Mouse (Mus musculus): Measurements from ENCODE around the gene Il11ra1. TPM values are rescaled to one million over a fixed set of nuclear protein-coding genes. Genes with fewer than 3 reads are reported as not detected.
A peak's percentile ranks its signal among the peaks of the same experiment; 100 is the strongest.

Gene Il11ra1
- polyA plus RNA-seq, 1 experiment from 2014 or later: 29.2 TPM

DNA sequence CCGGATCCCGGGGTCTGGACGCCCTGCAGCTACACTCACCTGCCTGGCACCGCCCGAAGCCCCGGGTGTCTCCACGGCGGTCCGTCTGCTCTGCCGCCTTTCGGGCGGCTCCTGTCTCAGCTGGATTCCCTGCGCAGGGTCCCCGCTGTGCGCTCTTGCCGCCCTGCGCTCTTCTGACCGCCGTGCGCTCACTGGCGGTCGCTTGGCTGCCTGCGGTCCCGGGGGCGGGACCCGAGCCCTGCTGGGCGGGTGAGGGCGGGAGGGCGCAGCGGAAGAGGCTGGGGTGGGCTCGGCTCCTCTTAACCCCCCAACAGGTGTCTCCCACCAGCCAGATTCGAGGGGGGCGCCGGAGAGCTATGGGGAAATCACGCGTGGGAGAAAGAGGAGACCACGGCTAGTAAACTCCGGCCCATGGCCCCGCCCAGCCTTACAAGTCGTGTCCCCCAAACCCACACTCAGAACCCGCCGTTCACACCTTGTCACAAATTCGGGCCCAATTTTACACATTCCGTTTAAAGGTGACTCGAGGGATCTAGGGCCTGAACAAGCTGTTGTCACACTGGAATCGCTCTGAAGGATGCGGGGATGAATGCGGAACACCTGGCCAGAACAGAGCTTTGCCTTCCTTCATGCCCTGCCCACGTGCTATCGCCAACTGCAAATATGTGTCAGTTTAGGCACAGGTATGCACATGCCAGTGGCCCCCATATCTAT is 31.4 kb downstream of the Il11ra1 start, which contains the start of gene Arid3c:
Gene Arid3c, minus strand, starts transcription at position 91 of the 714 bp plus-strand sequence.
- ATAC-seq: peak; percentile 35
- Histone ChIP-seq H3K4me1 (replicated peaks; ENCODE audit: control insufficient read depth, insufficient read depth, low read length) (peaks cover 17% of the 10 kb centered on the region), H3K9ac (replicated peaks; ENCODE audit: low read depth, low read length) (peak within 1 kb of the TSS; percentile 40), H3K27me3 (replicated peaks; ENCODE audit: control insufficient read depth, insufficient read depth, low read length) (peaks cover 37% of the 10 kb centered on the region), H3K4me2 (ENCODE audit: low read length) (peak within 1 kb of the TSS; percentile 63), H3K27ac (ENCODE audit: low read length) (no peak within 1 kb of the TSS), H3K9me3 (ENCODE audit: control insufficient read depth, low read length) (0 out of 2 replicates have a peak, but pooled peaks cover 2% of the 10 kb centered on the region), H3K36me3 (ENCODE audit: control insufficient read depth, insufficient read depth) (no peaks in the 10 kb centered on the region), H3K4me3 (replicated peaks; ENCODE audit: low read length) (peak within 1 kb of the TSS; percentile 39)
- 1% methylated on average over 50 of the region's 50 CpGs for WGBS

DNA sequence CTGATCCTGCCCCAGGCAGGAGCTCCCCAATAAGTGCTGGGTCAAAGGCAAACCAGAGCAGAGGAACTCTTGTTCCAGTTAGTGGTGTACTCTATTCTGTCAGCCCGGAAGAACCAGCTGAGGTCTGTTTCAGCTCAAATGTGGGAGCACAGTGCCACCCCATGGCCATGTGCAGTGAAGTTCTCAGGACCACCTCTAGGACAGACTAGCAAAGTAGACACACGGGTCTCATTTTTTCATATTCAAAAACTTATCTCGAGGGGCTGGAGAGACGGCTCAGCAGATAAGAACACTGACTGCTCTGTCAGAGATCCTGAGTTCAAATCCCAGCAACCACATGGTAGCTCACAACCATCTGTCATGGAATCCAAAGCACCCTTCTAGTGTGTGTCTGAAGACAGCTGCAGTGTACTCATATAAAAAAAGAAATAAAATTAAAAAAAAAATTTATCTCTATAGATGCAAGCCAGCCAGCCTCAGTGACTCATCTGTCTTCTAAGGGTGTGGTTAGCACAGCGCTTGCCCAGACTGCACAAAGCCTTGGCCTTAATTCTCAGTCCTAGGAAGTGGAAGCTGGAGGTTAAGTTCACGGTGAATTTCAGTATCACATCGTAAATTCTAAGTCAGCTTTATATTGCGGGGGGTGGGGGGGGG is 37.9 kb downstream of the Il11ra1 start:
- Histone ChIP-seq H3K4me2 (ENCODE audit: low read length) (no peak overlapping the region), H3K9ac (replicated peaks; ENCODE audit: low read depth, low read length) (no peak overlapping the region), H3K4me1 (replicated peaks; ENCODE audit: control insufficient read depth, insufficient read depth, low read length) (peaks cover 21% of the 10 kb centered on the region), H3K27ac (ENCODE audit: low read length) (no peak overlapping the region), H3K4me3 (replicated peaks; ENCODE audit: low read length) (no peak overlapping the region), H3K9me3 (ENCODE audit: control insufficient read depth, low read length) (0 out of 2 replicates have a peak, but pooled peaks cover 2% of the 10 kb centered on the region), H3K27me3 (replicated peaks; ENCODE audit: control insufficient read depth, insufficient read depth, low read length) (peaks cover 4% of the 10 kb centered on the region), H3K36me3 (ENCODE audit: control insufficient read depth, insufficient read depth) (no peaks in the 10 kb centered on the region; the same call in 1 of the 2 replicates)
- 42% methylated on average over 8 of the region's 8 CpGs for WGBS
- ATAC-seq: peak; percentile 57

DNA sequence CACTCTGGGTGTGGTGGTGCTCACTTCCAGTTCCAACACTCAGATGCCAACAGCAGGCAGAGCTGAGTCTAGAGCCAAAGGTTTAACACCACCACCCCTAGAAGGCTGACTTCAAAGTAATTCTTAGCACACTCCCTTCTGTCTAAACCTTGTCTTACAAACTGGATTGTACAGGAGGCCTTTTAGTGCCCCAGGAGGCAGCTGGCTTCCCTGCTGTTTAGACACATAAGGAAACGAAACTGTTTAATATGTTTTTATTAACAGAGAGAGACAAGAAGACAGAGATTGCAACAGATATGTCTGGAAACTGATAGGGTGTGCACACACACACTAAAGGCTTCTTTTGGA is 38.4 kb downstream of the Il11ra1 start:
- H3K9ac ChIP-seq (replicated peaks; ENCODE audit: low read depth, low read length): no peak overlapping the region
- 69% methylated on average over 1 of the region's 1 CpGs for WGBS

DNA sequence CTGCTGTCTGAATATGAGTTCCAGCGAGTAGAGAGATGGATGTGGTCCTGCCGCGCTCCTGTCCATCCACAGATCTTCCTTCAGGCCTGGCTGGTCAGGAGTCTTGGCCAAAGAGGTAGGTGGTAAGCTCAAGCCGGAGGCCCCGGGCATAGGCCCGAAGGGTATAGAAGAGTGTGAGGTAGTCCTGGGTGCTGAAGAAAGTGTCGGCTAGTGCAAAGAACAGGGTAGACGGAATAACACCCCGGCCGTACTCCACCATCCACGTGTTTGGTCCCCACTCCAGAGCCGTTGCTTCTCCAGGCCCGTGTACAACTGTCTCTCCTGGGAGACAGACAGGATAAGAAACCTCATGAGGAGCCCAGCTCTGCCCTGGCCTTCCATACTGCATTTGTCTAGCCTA is 39.5 kb downstream of the Il11ra1 start:
- no peak overlapping the region for H3K9ac ChIP-seq (replicated peaks; ENCODE audit: low read depth, low read length)
- 0 out of 2 replicates have a peak, but pooled peaks cover 2% of the 10 kb centered on the region for H3K9me3 ChIP-seq (ENCODE audit: control insufficient read depth, low read length)
- H3K27me3 ChIP-seq (replicated peaks; ENCODE audit: control insufficient read depth, insufficient read depth, low read length): no peaks in the 10 kb centered on the region
- H3K4me3 ChIP-seq (replicated peaks; ENCODE audit: low read length): no peak overlapping the region
- no peak overlapping the region for H3K4me2 ChIP-seq (ENCODE audit: low read length)
- 96% methylated on average over 13 of the region's 13 CpGs for WGBS
- peaks cover 21% of the 10 kb centered on the region for H3K4me1 ChIP-seq (replicated peaks; ENCODE audit: control insufficient read depth, insufficient read depth, low read length)
- ATAC-seq: no peak
- H3K36me3 ChIP-seq (ENCODE audit: control insufficient read depth, insufficient read depth): no peaks in the 10 kb centered on the region; the same call in 1 of the 2 replicates
- H3K27ac ChIP-seq (ENCODE audit: low read length): no peak overlapping the region

More for the DNA sequence above, 38.4 kb downstream of the Il11ra1 start:
- 0 out of 2 replicates have a peak, but pooled peaks cover 2% of the 10 kb centered on the region for H3K9me3 ChIP-seq (ENCODE audit: control insufficient read depth, low read length)
- H3K4me2 ChIP-seq (ENCODE audit: low read length): no peak overlapping the region
- H3K27me3 ChIP-seq (replicated peaks; ENCODE audit: control insufficient read depth, insufficient read depth, low read length): no peaks in the 10 kb centered on the region
- peaks cover 21% of the 10 kb centered on the region for H3K4me1 ChIP-seq (replicated peaks; ENCODE audit: control insufficient read depth, insufficient read depth, low read length)
- no peak overlapping the region for H3K27ac ChIP-seq (ENCODE audit: low read length)
- ATAC-seq: no peak
- no peak overlapping the region for H3K4me3 ChIP-seq (replicated peaks; ENCODE audit: low read length)
- no peaks in the 10 kb centered on the region; the same call in 1 of the 2 replicates for H3K36me3 ChIP-seq (ENCODE audit: control insufficient read depth, insufficient read depth)

DNA sequence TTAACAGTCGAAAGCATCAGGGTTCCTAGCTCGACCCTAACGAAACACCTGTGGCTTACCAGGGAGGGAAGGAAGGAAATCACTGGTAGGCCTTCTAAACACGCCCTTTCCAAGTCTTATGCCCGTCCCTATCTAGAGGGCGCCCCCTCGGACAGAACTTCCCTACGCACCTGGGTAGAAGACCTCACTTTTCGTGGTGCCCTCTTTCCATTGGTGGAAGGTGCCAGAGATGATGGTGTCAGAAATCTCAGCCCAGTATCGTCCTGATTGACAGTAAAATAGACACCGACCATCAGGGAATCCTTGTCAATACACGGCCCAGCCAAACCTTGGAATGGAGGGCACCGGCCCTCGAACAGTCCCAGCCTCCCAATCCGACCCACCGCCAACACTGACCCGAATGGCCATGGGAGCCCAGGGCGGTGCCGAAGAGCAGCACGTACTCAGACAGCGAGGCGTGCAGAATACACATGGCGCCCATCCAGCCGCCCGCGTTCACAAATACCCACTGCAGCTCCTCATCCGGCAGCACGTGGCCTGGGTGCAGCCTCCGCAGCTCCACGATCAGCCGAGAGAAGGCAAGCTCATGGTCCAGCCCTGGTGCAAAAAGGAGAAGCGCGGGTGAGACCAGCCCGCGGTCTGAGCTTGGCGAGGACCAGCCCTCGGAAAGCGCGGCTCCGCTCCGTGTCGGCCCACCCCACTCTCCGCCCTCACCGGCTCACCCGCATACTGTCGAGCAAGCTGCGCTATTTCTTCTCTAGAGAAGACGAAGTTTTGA is 40.8 kb downstream of the Il11ra1 start:
- under 1% methylated on average over 48 of the region's 48 CpGs for WGBS
- ATAC-seq: peak; percentile 80
- no peaks in the 10 kb centered on the region for H3K9me3 ChIP-seq (ENCODE audit: control insufficient read depth, low read length)
- H3K9ac ChIP-seq (replicated peaks; ENCODE audit: low read depth, low read length): peak overlapping the region; percentile 82
- 0 out of 2 replicates have a peak, but pooled peaks cover 3% of the 10 kb centered on the region for H3K27me3 ChIP-seq (replicated peaks; ENCODE audit: control insufficient read depth, insufficient read depth, low read length)
- peaks cover 21% of the 10 kb centered on the region for H3K4me1 ChIP-seq (replicated peaks; ENCODE audit: control insufficient read depth, insufficient read depth, low read length)
- peak overlapping the region; percentile 93 for H3K4me2 ChIP-seq (ENCODE audit: low read length)
- peak overlapping the region; percentile 80 for H3K27ac ChIP-seq (ENCODE audit: low read length)
- H3K4me3 ChIP-seq (replicated peaks; ENCODE audit: low read length): peak overlapping the region; percentile 82
- no peaks in the 10 kb centered on the region; the same call in 1 of the 2 replicates for H3K36me3 ChIP-seq (ENCODE audit: control insufficient read depth, insufficient read depth)

DNA sequence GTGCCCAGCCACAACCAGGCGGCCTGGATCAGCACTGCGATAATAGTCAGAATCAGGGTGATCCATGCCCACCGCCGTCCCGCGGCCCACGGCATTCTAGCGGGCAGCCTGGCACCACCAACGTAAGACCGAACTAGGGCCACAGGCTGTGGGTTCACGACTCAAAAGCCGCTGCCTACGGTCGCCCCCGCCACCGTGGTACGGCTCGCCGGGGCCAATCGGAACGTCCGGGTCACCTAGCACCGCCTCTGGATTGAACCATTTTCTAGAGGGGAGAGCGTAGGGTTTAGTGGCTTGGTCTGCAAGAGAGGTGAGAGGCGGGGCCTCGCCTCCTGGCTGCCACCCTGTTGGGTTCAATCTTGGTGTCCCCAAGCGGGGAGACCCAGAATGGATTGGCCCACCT is 41.4 kb downstream of the Il11ra1 start:
- peak; percentile 96 for ATAC-seq
- peak overlapping the region; percentile 93 for H3K4me2 ChIP-seq (ENCODE audit: low read length)
- peaks cover 21% of the 10 kb centered on the region for H3K4me1 ChIP-seq (replicated peaks; ENCODE audit: control insufficient read depth, insufficient read depth, low read length)
- peak overlapping the region; percentile 82 for H3K4me3 ChIP-seq (replicated peaks; ENCODE audit: low read length)
- no peaks in the 10 kb centered on the region; the same call in 1 of the 2 replicates for H3K36me3 ChIP-seq (ENCODE audit: control insufficient read depth, insufficient read depth)
- 0 out of 2 replicates have a peak, but pooled peaks cover 3% of the 10 kb centered on the region for H3K9me3 ChIP-seq (ENCODE audit: control insufficient read depth, low read length)
- peak overlapping the region; percentile 82 for H3K9ac ChIP-seq (replicated peaks; ENCODE audit: low read depth, low read length)
- WGBS: 0% methylated on average over 27 of the region's 27 CpGs
- peak overlapping the region; percentile 80 for H3K27ac ChIP-seq (ENCODE audit: low read length)
- H3K27me3 ChIP-seq (replicated peaks; ENCODE audit: control insufficient read depth, insufficient read depth, low read length): 0 out of 2 replicates have a peak, but pooled peaks cover 3% of the 10 kb centered on the region

DNA sequence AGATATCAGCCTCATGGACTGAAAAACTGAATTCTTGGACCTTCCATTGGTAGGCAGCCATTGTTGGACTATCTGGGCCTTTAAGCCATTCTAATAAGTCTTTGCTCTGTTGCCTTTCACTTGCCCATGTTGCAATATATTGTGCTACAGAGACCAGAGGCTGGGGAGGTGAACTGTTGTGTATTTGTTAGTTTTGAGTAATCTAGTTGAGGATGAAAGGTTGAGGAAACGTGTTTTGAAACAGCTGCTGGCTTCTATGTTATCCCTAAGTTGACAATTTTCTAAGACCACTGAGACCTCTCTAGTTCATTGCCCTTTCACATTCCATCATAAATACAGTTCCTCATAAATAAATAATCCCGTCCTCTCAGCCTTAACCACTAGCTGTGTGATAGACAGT is 44.3 kb downstream of the Il11ra1 start:
- no peak overlapping the region for H3K4me2 ChIP-seq (ENCODE audit: low read length)
- no peaks in the 10 kb centered on the region for H3K36me3 ChIP-seq (ENCODE audit: control insufficient read depth, insufficient read depth)
- H3K27ac ChIP-seq (ENCODE audit: low read length): no peak overlapping the region
- H3K9ac ChIP-seq (replicated peaks; ENCODE audit: low read depth, low read length): no peak overlapping the region
- 0 out of 2 replicates have a peak, but pooled peaks cover 3% of the 10 kb centered on the region for H3K27me3 ChIP-seq (replicated peaks; ENCODE audit: control insufficient read depth, insufficient read depth, low read length)
- H3K9me3 ChIP-seq (ENCODE audit: control insufficient read depth, low read length): 0 out of 2 replicates have a peak, but pooled peaks cover 3% of the 10 kb centered on the region
- WGBS: 79% methylated on average over 2 of the region's 2 CpGs
- no peak overlapping the region for H3K4me3 ChIP-seq (replicated peaks; ENCODE audit: low read length)
- ATAC-seq: no peak
- H3K4me1 ChIP-seq (replicated peaks; ENCODE audit: control insufficient read depth, insufficient read depth, low read length): peaks cover 21% of the 10 kb centered on the region

DNA sequence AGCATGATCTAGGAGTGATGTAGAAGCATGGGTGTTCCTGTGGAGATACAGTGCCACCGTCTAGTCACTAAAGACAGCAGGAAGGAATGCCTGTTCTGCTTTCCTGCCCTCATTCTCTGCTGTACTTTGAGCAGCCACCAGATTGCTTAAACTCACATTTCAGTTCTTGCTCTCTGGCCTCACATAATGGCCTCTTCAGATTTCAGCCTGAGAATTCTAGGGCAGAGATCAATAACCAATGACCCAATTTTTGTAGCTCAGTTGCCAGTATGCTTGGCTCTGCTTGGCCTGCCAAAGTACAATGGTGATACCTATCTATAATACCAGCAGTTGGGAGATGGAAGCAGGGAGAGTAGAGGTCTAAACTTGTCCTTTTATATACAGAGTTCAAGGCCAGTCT is 45.2 kb downstream of the Il11ra1 start:
- Histone ChIP-seq H3K4me2 (ENCODE audit: low read length) (no peak overlapping the region), H3K27ac (ENCODE audit: low read length) (no peak overlapping the region), H3K9me3 (ENCODE audit: control insufficient read depth, low read length) (0 out of 2 replicates have a peak, but pooled peaks cover 3% of the 10 kb centered on the region), H3K4me1 (replicated peaks; ENCODE audit: control insufficient read depth, insufficient read depth, low read length) (peaks cover 12% of the 10 kb centered on the region), H3K9ac (replicated peaks; ENCODE audit: low read depth, low read length) (no peak overlapping the region), H3K36me3 (ENCODE audit: control insufficient read depth, insufficient read depth) (no peaks in the 10 kb centered on the region), H3K4me3 (replicated peaks; ENCODE audit: low read length) (no peak overlapping the region), H3K27me3 (replicated peaks; ENCODE audit: control insufficient read depth, insufficient read depth, low read length) (0 out of 2 replicates have a peak, but pooled peaks cover 3% of the 10 kb centered on the region)
- WGBS: 71% methylated on average over 1 of the region's 1 CpGs
- no peak for ATAC-seq
